Mouse (Mus musculus) cortical plate, adult 2 months (tissue): Measurements from ENCODE around the gene Tgif1.

ENCODE experiments used
- CTCF ChIP-seq: fragments of 200-500 bp; IDR thresholded peaks from 2 replicates; pipeline ENCODE4 v1.5.1; 2011; ENCODE audit warnings: mild to moderate bottlenecking, control low read depth, low read length; ENCODE audit not compliant: insufficient read depth; ENCODE audit errors: extremely low read depth
- POLR2A ChIP-seq: fragments of 200-500 bp; IDR thresholded peaks from 2 replicates; pipeline ENCODE4 v1.6.1; 2011; ENCODE audit warnings: mild to moderate bottlenecking, low read length, control low read depth; ENCODE audit not compliant: insufficient read depth; ENCODE audit errors: extremely low read depth

DNA sequence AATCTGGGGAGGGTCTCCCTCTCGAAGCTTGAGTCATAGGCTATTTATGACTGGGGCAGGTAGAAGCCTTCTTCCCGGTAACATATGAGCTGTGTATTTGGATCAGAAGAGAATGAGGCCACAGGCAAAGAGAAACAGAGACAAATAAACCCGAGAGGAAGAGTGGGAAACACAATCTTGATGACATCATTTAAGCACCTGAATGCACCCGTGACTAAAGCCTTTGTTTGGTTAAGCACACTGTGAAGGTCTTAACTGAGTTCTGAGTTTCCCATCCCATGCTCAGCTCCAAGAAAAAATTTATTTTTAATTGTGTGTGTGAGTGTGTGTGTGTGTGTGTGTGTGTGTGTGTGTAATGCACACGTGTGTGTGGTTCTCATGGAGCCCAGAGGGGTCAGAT is 39.8 kb upstream of the Tgif1 start:
- no peak for TF ChIP-seq CTCF
- no peak for TF ChIP-seq POLR2A
